Mouse (Mus musculus): ENCODE measurements around the gene Gm49388. TPM values are rescaled to one million over a fixed set of nuclear protein-coding genes. Genes with fewer than 3 reads are reported as not detected.
A peak's percentile ranks its signal among the peaks of the same experiment; 100 is the strongest.

Gene Gm49388
- polyA plus RNA-seq, 1 experiment from 2014 or later = not detected

DNA sequence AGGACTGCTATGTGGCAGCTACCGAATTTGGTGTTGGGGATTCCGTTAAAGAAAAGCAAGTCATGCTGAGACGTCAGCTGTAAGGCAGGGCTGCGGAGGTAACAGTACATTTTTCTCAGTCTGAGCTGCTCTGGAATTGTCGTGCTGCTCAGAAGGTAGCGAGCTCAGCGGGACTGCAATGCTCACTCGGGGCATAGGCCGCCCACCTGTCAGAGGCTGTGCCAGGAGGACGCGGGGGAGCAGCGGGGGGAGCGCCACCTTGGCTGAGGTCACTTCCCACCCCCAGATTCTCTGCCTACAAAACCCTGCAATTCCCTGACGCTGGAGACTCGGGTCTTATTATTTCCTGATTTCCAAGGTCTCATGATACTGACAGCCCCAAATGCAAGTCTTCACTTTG is 55.5 kb downstream of the Gm49388 start:
- Histone ChIP-seq H3K27ac (ENCODE audit: low read length) (peak overlapping the region; percentile 92), H3K4me1 (ENCODE audit: insufficient read depth, low read depth, low read length) (no peaks in the 10 kb centered on the region; the same call in 1 of the 2 replicates), H3K36me3 (ENCODE audit: insufficient read depth, low read length) (0 out of 2 replicates have a peak, but pooled peaks cover 4% of the 10 kb centered on the region), H3K9me3 (ENCODE audit: low read length) (no peaks in the 10 kb centered on the region), H3K27me3 (replicated peaks; ENCODE audit: insufficient read depth, low read length) (no peaks in the 10 kb centered on the region), H3K9ac (replicated peaks; ENCODE audit: low read depth) (peak overlapping the region; percentile 50), H3K4me3 (ENCODE audit: low read depth, low read length) (peak overlapping the region; percentile 89), H3K4me2 (replicated peaks; ENCODE audit: low read depth, low read length) (peak overlapping the region; percentile 89)
- 3% methylated on average over 15 of the region's 15 CpGs for WGBS
- ATAC-seq (peak; percentile 27), DNase-seq (ENCODE audit: low spot score) (peak; percentile 55)
- TF ChIP-seq CTCF (IDR thresholded peaks at IDR 0.05) (no peak), EP300 (IDR thresholded peaks at IDR 0.05) (no peak)

- peaks cover 7% of the 10 kb centered on the region; the same call in 1 of the 2 replicates for H3K36me3 ChIP-seq (ENCODE audit: insufficient read depth, low read length)
- H3K4me2 ChIP-seq (replicated peaks; ENCODE audit: low read depth, low read length) = peak overlapping the region; percentile 89
- H3K27me3 ChIP-seq (replicated peaks; ENCODE audit: insufficient read depth, low read length) = no peaks in the 10 kb centered on the region
- H3K9ac ChIP-seq (replicated peaks; ENCODE audit: low read depth) = peak overlapping the region; percentile 72
- WGBS = under 1% methylated on average over 42 of the region's 46 CpGs
- H3K4me1 ChIP-seq (ENCODE audit: insufficient read depth, low read depth, low read length) = no peaks in the 10 kb centered on the region; the same call in 1 of the 2 replicates
- peak; percentile 68; the same call in 1 of the 2 replicates for TF ChIP-seq EP300 (IDR thresholded peaks at IDR 0.05)
- no peak; the same call in 1 of the 2 replicates for TF ChIP-seq CTCF (IDR thresholded peaks at IDR 0.05)
- H3K9me3 ChIP-seq (ENCODE audit: low read length) = no peaks in the 10 kb centered on the region
- ATAC-seq = peak; percentile 95
- DNase-seq (ENCODE audit: low spot score) = peak; percentile 98
- peak overlapping the region; percentile 92 for H3K27ac ChIP-seq (ENCODE audit: low read length)
- peak overlapping the region; percentile 89 for H3K4me3 ChIP-seq (ENCODE audit: low read depth, low read length)
Measured at GRCm38 (mm10) chr7:127841340-127842000, 56.1 kb downstream of the Gm49388 start.

GRCm38 (mm10) chr7:127842001-127842718 is 56.8 kb downstream of the Gm49388 start:
- DNase-seq (ENCODE audit: low spot score) = peak; percentile 93
- under 1% methylated on average over 40 of the region's 40 CpGs for WGBS
- peak overlapping the region; percentile 72 for H3K9ac ChIP-seq (replicated peaks; ENCODE audit: low read depth)
- peak overlapping the region; percentile 92 for H3K27ac ChIP-seq (ENCODE audit: low read length)
- peak overlapping the region; percentile 89 for H3K4me2 ChIP-seq (replicated peaks; ENCODE audit: low read depth, low read length)
- peak; percentile 57 for ATAC-seq
- no peaks in the 10 kb centered on the region for H3K27me3 ChIP-seq (replicated peaks; ENCODE audit: insufficient read depth, low read length)
- peaks cover 9% of the 10 kb centered on the region; the same call in 1 of the 2 replicates for H3K36me3 ChIP-seq (ENCODE audit: insufficient read depth, low read length)
- no peak for TF ChIP-seq CTCF (IDR thresholded peaks at IDR 0.05)
- no peak for TF ChIP-seq EP300 (IDR thresholded peaks at IDR 0.05)
- H3K4me1 ChIP-seq (ENCODE audit: insufficient read depth, low read depth, low read length) = no peaks in the 10 kb centered on the region; the same call in 1 of the 2 replicates
- H3K9me3 ChIP-seq (ENCODE audit: low read length) = no peaks in the 10 kb centered on the region
- H3K4me3 ChIP-seq (ENCODE audit: low read depth, low read length) = peak overlapping the region; percentile 89

DNA sequence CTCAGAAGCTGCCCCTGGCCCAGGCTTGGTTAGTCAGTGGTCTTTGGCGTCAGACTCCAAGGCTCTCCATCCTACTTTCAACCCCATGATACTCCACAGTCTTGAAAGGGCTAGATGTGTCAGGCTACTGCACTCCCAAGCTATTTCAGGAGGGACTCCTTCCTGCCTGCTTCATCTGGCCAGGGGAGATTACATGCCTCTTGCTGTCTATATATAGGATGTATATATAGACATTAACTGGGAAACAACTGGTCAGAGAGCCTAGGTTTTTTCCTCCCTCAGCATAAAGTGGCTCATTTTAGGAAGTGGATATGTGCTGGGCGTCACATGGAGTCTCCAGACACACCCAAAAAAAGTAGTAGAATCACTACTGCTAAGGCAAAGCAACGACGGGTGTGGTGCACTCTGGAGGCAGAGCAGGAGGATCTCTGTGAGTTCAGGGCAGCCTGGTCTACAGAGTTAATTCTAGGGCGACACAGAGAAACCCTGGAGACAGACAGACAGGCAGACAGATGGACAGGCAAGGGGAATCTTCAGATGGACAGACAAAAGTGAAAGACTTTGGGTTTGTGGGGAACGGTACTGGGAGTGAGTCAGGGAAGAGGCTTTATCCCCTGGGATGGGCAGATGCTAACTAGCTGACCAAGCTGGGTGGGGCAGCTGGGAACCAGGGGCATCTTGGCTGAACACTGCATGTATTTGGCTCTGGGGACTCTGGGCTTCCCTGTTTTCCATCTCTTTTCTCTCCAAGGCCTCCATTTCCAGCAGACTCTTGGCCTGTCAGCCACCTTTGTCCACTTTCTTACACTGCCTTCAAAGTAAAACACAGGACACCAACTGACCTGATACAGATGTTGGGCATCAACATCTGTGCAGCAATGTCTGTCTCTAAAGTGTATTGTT is 64.8 kb downstream of the Gm49388 start:
- DNase-seq (ENCODE audit: low spot score) (peak; percentile 20), ATAC-seq (no peak)
- Histone ChIP-seq H3K27ac (ENCODE audit: low read length) (no peak overlapping the region), H3K9me3 (ENCODE audit: low read length) (no peaks in the 10 kb centered on the region), H3K36me3 (ENCODE audit: insufficient read depth, low read length) (peaks cover 5% of the 10 kb centered on the region; the same call in 1 of the 2 replicates), H3K4me1 (ENCODE audit: insufficient read depth, low read depth, low read length) (no peaks in the 10 kb centered on the region), H3K27me3 (replicated peaks; ENCODE audit: insufficient read depth, low read length) (no peaks in the 10 kb centered on the region), H3K4me3 (ENCODE audit: low read depth, low read length) (no peak overlapping the region), H3K9ac (replicated peaks; ENCODE audit: low read depth) (no peak overlapping the region), H3K4me2 (replicated peaks; ENCODE audit: low read depth, low read length) (no peak overlapping the region)
- no peak for TF ChIP-seq CTCF (IDR thresholded peaks at IDR 0.05)
- TF ChIP-seq EP300 (IDR thresholded peaks at IDR 0.05) = no peak
- 60% methylated on average over 6 of the region's 6 CpGs for WGBS

- Histone ChIP-seq H3K27me3 (replicated peaks; ENCODE audit: insufficient read depth, low read length) (no peaks in the 10 kb centered on the region), H3K36me3 (ENCODE audit: insufficient read depth, low read length) (peaks cover 5% of the 10 kb centered on the region; the same call in 1 of the 2 replicates), H3K4me1 (ENCODE audit: insufficient read depth, low read depth, low read length) (no peaks in the 10 kb centered on the region), H3K27ac (ENCODE audit: low read length) (no peak overlapping the region), H3K9me3 (ENCODE audit: low read length) (no peaks in the 10 kb centered on the region), H3K9ac (replicated peaks; ENCODE audit: low read depth) (no peak overlapping the region), H3K4me2 (replicated peaks; ENCODE audit: low read depth, low read length) (no peak overlapping the region), H3K4me3 (ENCODE audit: low read depth, low read length) (no peak overlapping the region)
- peak; percentile 8 for DNase-seq (ENCODE audit: low spot score)
- 52% methylated on average over 5 of the region's 5 CpGs for WGBS
- TF ChIP-seq CTCF (IDR thresholded peaks at IDR 0.05) (no peak), EP300 (IDR thresholded peaks at IDR 0.05) (no peak)
- peak; percentile 59 for ATAC-seq
Measured at GRCm38 (mm10) chr7:127850906-127851305, 65.5 kb downstream of the Gm49388 start.

Other genes starting within 250 kb of the Gm49388 start
- gene Tmem265, start 224.2 kb upstream of the Gm49388 start, polyA plus RNA-seq (2015; fragmentation: Nextera tagmentation; extraction: Ambion mirVana) = 5.4 and 6.1 TPM in 2 replicates
- 31.7 and 34.4 TPM in 2 replicates for gene Phkg2, start 212.3 kb upstream of the Gm49388 start, polyA plus RNA-seq (2015; fragmentation: Nextera tagmentation; extraction: Ambion mirVana)
- gene Ccdc189, start 197.0 kb upstream of the Gm49388 start, polyA plus RNA-seq (2015; fragmentation: Nextera tagmentation; extraction: Ambion mirVana) = 28.8 and 29.5 TPM in 2 replicates
- 25.9 and 27.1 TPM in 2 replicates for gene Rnf40, start 196.8 kb upstream of the Gm49388 start, polyA plus RNA-seq (2015; fragmentation: Nextera tagmentation; extraction: Ambion mirVana)
- gene Zfp629, start 169.8 kb upstream of the Gm49388 start, polyA plus RNA-seq (2015; fragmentation: Nextera tagmentation; extraction: Ambion mirVana) = 5.2 and 6.0 TPM in 2 replicates
- gene Bcl7c, start 76.7 kb upstream of the Gm49388 start, polyA plus RNA-seq (2015; fragmentation: Nextera tagmentation; extraction: Ambion mirVana) = 34.1 TPM in 2 replicates
- 9.9 and 10.4 TPM in 2 replicates for gene Ctf1, start 72.9 kb upstream of the Gm49388 start, polyA plus RNA-seq (2015; fragmentation: Nextera tagmentation; extraction: Ambion mirVana)
- gene Ctf2, start 53.4 kb upstream of the Gm49388 start, polyA plus RNA-seq (2015; fragmentation: Nextera tagmentation; extraction: Ambion mirVana) = 0.07 and 0.08 TPM in 2 replicates
- 1.6 TPM in 2 replicates for gene Fbxl19, start 41.1 kb upstream of the Gm49388 start, polyA plus RNA-seq (2015; fragmentation: Nextera tagmentation; extraction: Ambion mirVana)
- gene Orai3, start 15.8 kb upstream of the Gm49388 start, polyA plus RNA-seq (2015; fragmentation: Nextera tagmentation; extraction: Ambion mirVana) = 38.5 and 42.8 TPM in 2 replicates
- 10.5 and 11.0 TPM in 2 replicates for gene Setd1a, start 8.9 kb upstream of the Gm49388 start, polyA plus RNA-seq (2015; fragmentation: Nextera tagmentation; extraction: Ambion mirVana)
- gene Hsd3b7, start 15.0 kb downstream of the Gm49388 start, polyA plus RNA-seq (2015; fragmentation: Nextera tagmentation; extraction: Ambion mirVana) = 52.8 and 55.8 TPM in 2 replicates
- gene Stx4a, start 38.7 kb downstream of the Gm49388 start, polyA plus RNA-seq (2015; fragmentation: Nextera tagmentation; extraction: Ambion mirVana) = 41.3 and 49.2 TPM in 2 replicates
- gene Stx1b, start 38.9 kb downstream of the Gm49388 start, polyA plus RNA-seq (2015; fragmentation: Nextera tagmentation; extraction: Ambion mirVana) = 0.74 and 0.94 TPM in 2 replicates
- gene Zfp646, start 90.6 kb downstream of the Gm49388 start, polyA plus RNA-seq (2015; fragmentation: Nextera tagmentation; extraction: Ambion mirVana) = 6.3 and 6.8 TPM in 2 replicates
- gene Zfp668, start 91.2 kb downstream of the Gm49388 start, polyA plus RNA-seq (2015; fragmentation: Nextera tagmentation; extraction: Ambion mirVana) = 9.4 and 10.0 TPM in 2 replicates
- 0.56 and 0.76 TPM in 2 replicates for gene Prss53, start 105.4 kb downstream of the Gm49388 start, polyA plus RNA-seq (2015; fragmentation: Nextera tagmentation; extraction: Ambion mirVana)
- gene Gm21974, start 109.8 kb downstream of the Gm49388 start, polyA plus RNA-seq (2015; fragmentation: Nextera tagmentation; extraction: Ambion mirVana) = not detected in 2 replicates
- gene Vkorc1, start 110.0 kb downstream of the Gm49388 start, polyA plus RNA-seq (2015; fragmentation: Nextera tagmentation; extraction: Ambion mirVana) = 134 TPM in 2 replicates
- gene Bckdk, start 118.5 kb downstream of the Gm49388 start, polyA plus RNA-seq (2015; fragmentation: Nextera tagmentation; extraction: Ambion mirVana) = 74.4 and 81.2 TPM in 2 replicates
- 21.1 TPM in 2 replicates for gene Kat8, start 126.9 kb downstream of the Gm49388 start, polyA plus RNA-seq (2015; fragmentation: Nextera tagmentation; extraction: Ambion mirVana)
- gene Prss8, start 144.5 kb downstream of the Gm49388 start, polyA plus RNA-seq (2015; fragmentation: Nextera tagmentation; extraction: Ambion mirVana) = 141 and 152 TPM in 2 replicates
- gene Prss36, start 161.1 kb downstream of the Gm49388 start, polyA plus RNA-seq (2015; fragmentation: Nextera tagmentation; extraction: Ambion mirVana) = 9.2 and 10.0 TPM in 2 replicates
- gene Fus, start 181.8 kb downstream of the Gm49388 start, polyA plus RNA-seq (2015; fragmentation: Nextera tagmentation; extraction: Ambion mirVana) = 139 and 147 TPM in 2 replicates
- gene Pycard, start 208.3 kb downstream of the Gm49388 start, polyA plus RNA-seq (2015; fragmentation: Nextera tagmentation; extraction: Ambion mirVana) = 33.7 and 35.3 TPM in 2 replicates
- gene Trim72, start 218.3 kb downstream of the Gm49388 start, polyA plus RNA-seq (2015; fragmentation: Nextera tagmentation; extraction: Ambion mirVana) = 0.14 and 0.19 TPM in 2 replicates